Comparison of ENCODE assay signal across 28 mouse cellular contexts in the genomic region with DNA sequence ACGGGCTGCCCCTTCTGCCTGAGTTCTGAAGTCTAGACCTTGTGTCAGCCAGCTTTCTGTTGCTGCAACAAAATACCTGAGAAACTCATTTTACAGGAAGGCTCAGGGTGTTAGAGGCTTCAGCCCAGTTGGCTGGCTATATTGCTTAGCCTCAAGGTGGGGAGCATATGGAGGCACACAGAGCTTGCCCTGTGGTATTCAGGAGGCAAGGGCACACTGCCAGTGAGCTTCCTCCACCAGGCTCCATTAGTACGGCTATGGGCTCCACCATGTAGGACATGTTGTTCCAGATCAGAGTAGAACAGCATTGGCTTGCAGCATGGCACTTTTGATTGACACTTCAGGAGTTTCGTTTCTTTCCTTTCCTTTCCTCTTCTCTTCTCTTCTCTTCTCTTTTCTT. TPM values are rescaled to one million over a fixed set of nuclear protein-coding genes. Genes with fewer than 3 reads are reported as not detected.
A peak's percentile ranks its signal among the peaks of the same experiment; 100 is the strongest.
DNase-seq lines count a peak whose midpoint lies in the region; ATAC-seq and TF ChIP-seq lines count a peak whose summit lies in the region.
"Had no signal": no experiment of that assay in that cellular context is flagged by ENCODE, and none has a peak within 500 bp of the region (broad histone marks: within the 10 kb centered on the region; RNA-seq: fewer than 3 reads in every experiment).

No protein-coding gene starts in this region.

- no peak overlapping the region for H3K4me2 ChIP-seq in stomach, postnatal 0 days (replicated peaks; ENCODE audit: low read depth)
- H3K4me2 ChIP-seq: heart, embryonic 15.5 days; hindbrain, embryonic 13.5 days; kidney, embryonic 15.5 days; limb, embryonic 15.5 days; midbrain, embryonic 11.5 days; neural tube, embryonic 12.5 days had no signal

- no peaks in the 10 kb centered on the region for H3K9me3 ChIP-seq in stomach, postnatal 0 days (ENCODE audit: control insufficient read depth, low read length)
- H3K9me3 ChIP-seq: heart, embryonic 10.5 days; heart, embryonic 15.5 days; hindbrain, embryonic 13.5 days; kidney, embryonic 15.5 days; limb, embryonic 10.5 days; limb, embryonic 15.5 days; neural tube, embryonic 12.5 days had no signal

- no peaks in the 10 kb centered on the region for H3K4me1 ChIP-seq in stomach, postnatal 0 days (replicated peaks; ENCODE audit: control insufficient read depth, insufficient read depth)
- H3K4me1 ChIP-seq: hindbrain, embryonic 13.5 days; neural tube, embryonic 12.5 days had no signal

- H3K4me3 ChIP-seq in left cerebral cortex, adult 2 months: no peak overlapping the region
- H3K4me3 ChIP-seq in stomach, postnatal 0 days (ENCODE audit: low read depth, low read length): no peak overlapping the region
- H3K4me3 ChIP-seq: heart, embryonic 10.5 days; heart, embryonic 15.5 days; hindbrain, embryonic 13.5 days; kidney, embryonic 15.5 days; limb, embryonic 10.5 days; limb, embryonic 15.5 days; neural tube, embryonic 12.5 days had no signal

- DNase-seq in cerebellum, adult 18-20 months: peak; percentile 48 to 52
- no peak for DNase-seq in left cerebral cortex, adult 2 months (ENCODE audit: extremely low spot score in 1 of 2, low spot score in 2 of 2)
- no peak for DNase-seq in left cerebral cortex, adult 9 months (ENCODE audit: low spot score in 2 of 2)
- DNase-seq in brain, adult 2 months (ENCODE audit: low read depth, low spot score): peak; percentile 58
- DNase-seq in stomach, postnatal 0 days (ENCODE audit: low spot score): no peak
- no peak for DNase-seq in heart, postnatal 14 days
- DNase-seq: adrenal gland, postnatal 10 days; gastrocnemius, postnatal 25 days; heart, adult 11 months; heart, postnatal 4 days; kidney, adult 11 months; kidney, postnatal 25 days; lung, postnatal 36 days; right cerebral cortex, adult 18-20 months; right cerebral cortex, postnatal 4 days; thymus, postnatal 25 days had no signal

- H3K27ac ChIP-seq in left cerebral cortex, adult 2 months: peak overlapping the region; percentile 36; the same call in 1 of the 2 replicates
- 0 out of 2 replicates have a peak overlapping the region, but pooled peaks have one; percentile 30 for H3K27ac ChIP-seq in stomach, postnatal 0 days (replicated peaks)
- H3K27ac ChIP-seq: heart, embryonic 10.5 days; heart, embryonic 15.5 days; hindbrain, embryonic 13.5 days; kidney, embryonic 15.5 days; limb, embryonic 10.5 days; neural tube, embryonic 12.5 days had no signal

- no peak for TF ChIP-seq EP300 in stomach, postnatal 0 days (optimal IDR thresholded peaks at IDR 0.05)

- H3K27me3 ChIP-seq in stomach, postnatal 0 days (ENCODE audit: control insufficient read depth, insufficient read depth, low read length): no peaks in the 10 kb centered on the region
- H3K27me3 ChIP-seq: heart, embryonic 15.5 days; hindbrain, embryonic 13.5 days; kidney, embryonic 15.5 days; limb, embryonic 15.5 days; neural tube, embryonic 12.5 days; Patski had no signal

- no peak overlapping the region for H3K9ac ChIP-seq in stomach, postnatal 0 days (ENCODE audit: low read length)
- H3K9ac ChIP-seq: heart, embryonic 15.5 days; hindbrain, embryonic 13.5 days; kidney, embryonic 15.5 days; limb, embryonic 15.5 days; neural tube, embryonic 12.5 days had no signal

- 0 out of 2 replicates have a peak, but pooled peaks cover 6% of the 10 kb centered on the region for H3K36me3 ChIP-seq in stomach, postnatal 0 days (ENCODE audit: control insufficient read depth, insufficient read depth, low read length)
- H3K36me3 ChIP-seq: heart, embryonic 15.5 days; limb, embryonic 10.5 days had no signal

- TF ChIP-seq CTCF in left cerebral cortex, adult 2 months (IDR thresholded peaks at IDR 0.05): no peak
- TF ChIP-seq CTCF in stomach, postnatal 0 days (IDR thresholded peaks at IDR 0.05; ENCODE audit: low read depth): no peak

- intact Hi-C loops in left cerebral cortex, adult 2 months (cut with DNase I): no loop called here
- intact Hi-C loops in heart, postnatal 14 days (cut with DNase I): no loop called here

- 84% methylated on average over 3 of the region's 3 CpGs for WGBS in stomach, postnatal 0 days

- no peak for ATAC-seq in cerebellum, adult (ENCODE audit: insufficient number of reproducible peaks, low FRiP score, low TSS enrichment)
- no peak for ATAC-seq in stomach, postnatal 0 days (ENCODE audit: low FRiP score, low TSS enrichment)
- ATAC-seq: forebrain, embryonic 14.5 days; midbrain, embryonic 16.5 days; Patski had no signal

RNA-seq across cellular contexts. Expression of gene Morc3, which starts 32.9 kb away (rescaled TPM):
- 10 to 100 TPM; 24.5 to 24.7 TPM for total RNA-seq in left cerebral cortex, adult 2 months (2021)
- 12.4 and 17.9 TPM in 2 replicates for polyA plus RNA-seq in stomach, postnatal 0 days (2015; fragmentation: Nextera tagmentation; extraction: Ambion mirVana)
- total RNA-seq in heart, postnatal 14 days (2021): 10 to 100 TPM; 18.6 to 19.1 TPM

Comparison
In these comparisons a context has a peak if more than half of its experiments do, and no peak if none do; other contexts are left out.
1. DNase-seq: peak in cerebellum, adult 18-20 months (2 of 2) and brain, adult 2 months (single experiment); none in left cerebral cortex, adult 2 months (0 of 2), left cerebral cortex, adult 9 months (0 of 2), stomach, postnatal 0 days (single experiment) and heart, postnatal 14 days (0 of 2).